Mouse (Mus musculus): ENCODE data around the gene Fsip1.

DNA sequence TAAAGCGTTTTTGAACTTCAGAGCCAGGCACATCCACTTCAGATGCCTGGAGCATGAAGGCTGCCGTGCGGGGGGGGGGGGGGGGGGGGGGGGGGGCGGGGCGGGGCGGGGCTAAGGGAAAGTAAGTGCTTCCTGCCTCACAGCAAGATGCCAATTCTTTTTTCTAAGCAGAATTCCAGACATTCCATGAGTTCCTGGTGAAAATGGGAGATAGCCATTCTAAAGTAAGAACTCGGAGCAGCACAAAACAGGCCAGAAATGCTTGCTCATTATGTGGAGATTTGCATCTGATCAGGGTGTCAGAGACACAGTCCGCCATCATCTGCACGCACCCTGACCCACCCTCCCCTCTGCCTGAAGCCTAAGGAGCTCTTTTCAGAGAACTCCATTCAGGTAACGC, 77.3 kb downstream of the Fsip1 start:
- TF ChIP-seq CTCF (IDR thresholded peaks at IDR 0.05; ENCODE audit: control insufficient read depth, insufficient read depth, low read length), result no peak
- no peak for TF ChIP-seq POLR2A (IDR thresholded peaks at IDR 0.05; ENCODE audit: borderline replicate concordance, control insufficient read depth, low read depth, low read length)
